Mouse (Mus musculus) Patski (cell line): Measurements from ENCODE around the gene Myadml2. TPM values are rescaled to one million over a fixed set of nuclear protein-coding genes. Genes with fewer than 3 reads are reported as not detected.

Source experiments
- ATAC-seq: fragments of 100-300 bp; one replicate; pipeline ENCODE4 v1.8.0; 2021
- CTCF ChIA-PET: fragments of 350-600 bp; sonication (Branson Sonifier 250); formaldehyde crosslinking; loops from one replicate; lab custom pipeline; 2022; ENCODE audit warnings: inconsistent platforms; lab: Charles Lee
- POLR2A ChIA-PET: fragments of 350-600 bp; sonication (Branson Sonifier 250); formaldehyde crosslinking; loops from one replicate; lab custom pipeline; 2022; ENCODE audit warnings: antibody characterized with exemption, inconsistent platforms; lab: Charles Lee
- DNase-seq: peaks from one replicate; pipeline ENCODE4 v3.0.0-alpha.2; 2011; ENCODE audit warnings: low read depth, low spot score
- H3K27me3 ChIP-seq: fragments of 371-371 bp; one replicate; pipeline ENCODE4 v1.5.1; 2021
- CTCF ChIP-seq: fragments of 100-300 bp; IDR thresholded peaks from one replicate; pipeline ENCODE4 v1.5.1; 2021
- in situ Hi-C: fragments of 300-500 bp; cut with MboI; formaldehyde crosslinking; loops from 3 replicates; pipeline ENCODE4 v1.11.1; 2018; ENCODE audit warnings: low pct_unique_long_range_greater_than_20kb, mixed read lengths
- polyA plus RNA-seq: library from polyadenylated mRNA; unstranded; gene quantifications from one replicate; pipeline ENCODE4 v1.2.3, GENCODE M21; 2021

The Myadml2 gene
- polyA plus RNA-seq, 1 experiment from 2014 or later: not detected

GRCm38 (mm10) chr11:120662759-120663158 is 14.8 kb upstream of the Myadml2 start:
- H3K27me3 ChIP-seq: peaks cover 66% of the 10 kb centered on the region
- no peak for TF ChIP-seq CTCF
- ATAC-seq: no peak
- ChIA-PET POLR2A (no interaction called here), CTCF (interaction anchor here (1.0 to 1.5 kb wide), 2 partner anchors 38 to 51 kb away, joined by 3 to 4 read pairs; partner anchors contain the start of genes Cenpx and Lrrc45)
- DNase-seq: peak; percentile 62
- in situ Hi-C loops: no loop called here

GRCm38 (mm10) chr11:120661076-120661460 is 13.1 kb upstream of the Myadml2 start, which contains the start of gene Notum:
Gene Notum, minus strand, starts transcription at chr11:120661175.
- TF ChIP-seq CTCF: no peak
- no peak for DNase-seq
- no peak for ATAC-seq
- POLR2A ChIA-PET: no interaction called here
- H3K27me3 ChIP-seq: peaks cover 66% of the 10 kb centered on the region
- CTCF ChIA-PET: interaction anchor here (1.3 to 1.5 kb wide), 2 partner anchors 53 to 115 kb away, joined by 3 to 4 read pairs; partner anchors contain the start of genes Cenpx and Lrrc45
- in situ Hi-C loops: no loop called here

- in situ Hi-C loops: no loop called here
- ChIA-PET POLR2A (interaction anchor here (1.0 to 1.4 kb wide), 2 partner anchors 17 to 37 kb away, joined by 3 to 4 read pairs; partner anchors contain the start of gene Pycr1), CTCF (interaction anchor here (1.5 to 1.8 kb wide), 3 partner anchors 15 to 53 kb away, joined by 4 to 7 read pairs (median 4); partner anchors contain the start of genes Cenpx and Lrrc45)
- DNase-seq (no peak), ATAC-seq (peak; percentile 19)
- no peak for TF ChIP-seq CTCF
- peaks cover 66% of the 10 kb centered on the region for H3K27me3 ChIP-seq
Observed at GRCm38 (mm10) chr11:120660301-120661075, 12.5 kb upstream of the Myadml2 start.

GRCm38 (mm10) chr11:120659509-120660300 is 11.7 kb upstream of the Myadml2 start:
- TF ChIP-seq CTCF: no peak
- ATAC-seq: no peak

GRCm38 (mm10) chr11:120658876-120659410 is 11.0 kb upstream of the Myadml2 start:
- DNase-seq: no peak
- in situ Hi-C loops: loop anchor here (5.0 kb wide), 1 partner anchor 53 kb away; the partner anchor contains the start of genes Cenpx and Lrrc45
- no peak for TF ChIP-seq CTCF
- CTCF ChIA-PET: interaction anchor here (0.9 to 1.9 kb wide), 16 partner anchors 8 to 151 kb away, joined by 3 to 8 read pairs (median 4); partner anchors contain the start of genes Cenpx, Lrrc45 and Pycr1
- no peak for ATAC-seq
- peaks cover 63% of the 10 kb centered on the region for H3K27me3 ChIP-seq
- POLR2A ChIA-PET: interaction anchor here (0.7 to 1.0 kb wide), 3 partner anchors 19 to 55 kb away, joined by 3 to 4 read pairs (median 4); partner anchors contain the start of genes Cenpx and Lrrc45

More at GRCm38 (mm10) chr11:120659509-120660300, 11.7 kb upstream of the Myadml2 start:
- in situ Hi-C loops: loop anchor here (5.0 kb wide), 1 partner anchor 53 kb away; the partner anchor contains the start of genes Cenpx and Lrrc45
- ChIA-PET CTCF (interaction anchor here (0.9 to 1.9 kb wide), 14 partner anchors 9 to 152 kb away, joined by 3 to 7 read pairs (median 4); partner anchors contain the start of genes Cenpx, Lrrc45 and Pycr1), POLR2A (interaction anchor here (1.0 to 1.4 kb wide), 2 partner anchors 16 to 36 kb away, joined by 3 to 4 read pairs; partner anchors contain the start of gene Pycr1)
- H3K27me3 ChIP-seq: peaks cover 59% of the 10 kb centered on the region
- no peak for DNase-seq

- peaks cover 69% of the 10 kb centered on the region for H3K27me3 ChIP-seq
- POLR2A ChIA-PET: no interaction called here
- no peak for ATAC-seq
- in situ Hi-C loops: loop anchor here (5.0 kb wide), 1 partner anchor 55 kb away; the partner anchor contains the start of genes Cenpx and Lrrc45
- no peak for DNase-seq
- CTCF ChIA-PET: interaction anchor here (1.2 kb wide), 1 partner anchor 119 kb away, joined by 3 read pairs; no protein-coding TSS in a partner anchor
- TF ChIP-seq CTCF: no peak
Observed at GRCm38 (mm10) chr11:120657301-120657700, 9.3 kb upstream of the Myadml2 start.

GRCm38 (mm10) chr11:120654741-120655140 is 6.8 kb upstream of the Myadml2 start:
- DNase-seq (no peak), ATAC-seq (no peak)
- in situ Hi-C loops: loop anchor here (5.0 kb wide), 2 partner anchors 58 to 113 kb away; partner anchors contain the start of genes Cenpx and Lrrc45
- TF ChIP-seq CTCF: no peak
- peaks cover 70% of the 10 kb centered on the region for H3K27me3 ChIP-seq
- ChIA-PET CTCF (interaction anchor here (0.9 kb wide), 1 partner anchor 11 kb away, joined by 6 read pairs; the partner anchor contains the start of gene Pycr1), POLR2A (no interaction called here)

- DNase-seq (no peak), ATAC-seq (no peak)
- no peak for TF ChIP-seq CTCF
- H3K27me3 ChIP-seq: peaks cover 49% of the 10 kb centered on the region
- ChIA-PET CTCF (no interaction called here), POLR2A (no interaction called here)
- in situ Hi-C loops: loop anchor here (5.0 kb wide), 1 partner anchor 115 kb away; no protein-coding TSS in a partner anchor
Observed at GRCm38 (mm10) chr11:120651872-120652271, 3.9 kb upstream of the Myadml2 start.

- DNase-seq: no peak
- ChIA-PET CTCF (no interaction called here), POLR2A (no interaction called here)
- ATAC-seq: no peak
- H3K27me3 ChIP-seq: peaks cover 20% of the 10 kb centered on the region
- in situ Hi-C loops: no loop called here
- no peak for TF ChIP-seq CTCF
Observed at GRCm38 (mm10) chr11:120647047-120647830, 719 bp downstream of the Myadml2 start.
